Mouse (Mus musculus): ENCODE measurements around the gene Cgnl1. TPM values are rescaled to one million over a fixed set of nuclear protein-coding genes. Genes with fewer than 3 reads are reported as not detected.

The Cgnl1 gene
- polyA plus RNA-seq, 1 experiment from 2014 or later = 8.1 TPM

GRCm38 (mm10) chr9:71738081-71738930 is 33.1 kb downstream of the Cgnl1 start:
- Histone ChIP-seq H3K27ac (replicated peaks) (no peak overlapping the region), H3K4me2 (no peak overlapping the region)

GRCm38 (mm10) chr9:71737257-71738023 is 34.0 kb downstream of the Cgnl1 start:
- no peak for ATAC-seq (ENCODE audit: low read depth)
- H3K36me3 ChIP-seq = no peaks in the 10 kb centered on the region
- H3K9ac ChIP-seq = no peak overlapping the region
- H3K27ac ChIP-seq (replicated peaks) = no peak overlapping the region
- no peaks in the 10 kb centered on the region for H3K9me3 ChIP-seq
- WGBS = 57% methylated on average over 3 of the region's 3 CpGs
- H3K27me3 ChIP-seq = no peaks in the 10 kb centered on the region
- no peak overlapping the region for H3K4me3 ChIP-seq
- H3K4me1 ChIP-seq (replicated peaks) = no peaks in the 10 kb centered on the region
- no peak overlapping the region for H3K4me2 ChIP-seq

More at GRCm38 (mm10) chr9:71738081-71738930, 33.1 kb downstream of the Cgnl1 start:
- no peaks in the 10 kb centered on the region for H3K9me3 ChIP-seq
- WGBS = 79% methylated on average over 12 of the region's 12 CpGs
- no peaks in the 10 kb centered on the region for H3K27me3 ChIP-seq
- H3K36me3 ChIP-seq = no peaks in the 10 kb centered on the region
- H3K4me1 ChIP-seq (replicated peaks) = no peaks in the 10 kb centered on the region
- no peak for ATAC-seq (ENCODE audit: low read depth)
- no peak overlapping the region for H3K9ac ChIP-seq
- H3K4me3 ChIP-seq = no peak overlapping the region

- WGBS = 91% methylated on average over 7 of the region's 7 CpGs
- no peaks in the 10 kb centered on the region for H3K9me3 ChIP-seq
- H3K9ac ChIP-seq = no peak overlapping the region
- no peak overlapping the region for H3K4me2 ChIP-seq
- H3K27me3 ChIP-seq = no peaks in the 10 kb centered on the region
- no peak overlapping the region for H3K27ac ChIP-seq (replicated peaks)
- H3K4me3 ChIP-seq = no peak overlapping the region
- H3K36me3 ChIP-seq = no peaks in the 10 kb centered on the region
- ATAC-seq (ENCODE audit: low read depth) = no peak
- no peaks in the 10 kb centered on the region for H3K4me1 ChIP-seq (replicated peaks)
Measured at GRCm38 (mm10) chr9:71735886-71736285, 35.5 kb downstream of the Cgnl1 start.

GRCm38 (mm10) chr9:71733559-71733958 is 37.8 kb downstream of the Cgnl1 start:
- H3K4me2 ChIP-seq = no peak overlapping the region
- H3K4me3 ChIP-seq = no peak overlapping the region
- H3K27me3 ChIP-seq = no peaks in the 10 kb centered on the region
- H3K9me3 ChIP-seq = no peaks in the 10 kb centered on the region
- ATAC-seq (ENCODE audit: low read depth) = no peak
- H3K27ac ChIP-seq (replicated peaks) = no peak overlapping the region
- WGBS = 78% methylated on average over 2 of the region's 2 CpGs
- no peak overlapping the region for H3K9ac ChIP-seq
- H3K36me3 ChIP-seq = no peaks in the 10 kb centered on the region
- H3K4me1 ChIP-seq (replicated peaks) = peaks cover 7% of the 10 kb centered on the region; the same call in 1 of the 2 replicates

GRCm38 (mm10) chr9:71728822-71729311 is 42.5 kb downstream of the Cgnl1 start:
- peak; percentile 27; the same call in 1 of the 2 replicates for ATAC-seq (ENCODE audit: low read depth)
- no peaks in the 10 kb centered on the region for H3K36me3 ChIP-seq
- 55% methylated on average over 5 of the region's 5 CpGs for WGBS
- no peak overlapping the region for H3K9ac ChIP-seq
- no peak overlapping the region for H3K4me3 ChIP-seq
- 0 out of 2 replicates have a peak overlapping the region, but pooled peaks have one; percentile 13 for H3K27ac ChIP-seq (replicated peaks)
- H3K9me3 ChIP-seq = no peaks in the 10 kb centered on the region
- no peak overlapping the region for H3K4me2 ChIP-seq
- no peaks in the 10 kb centered on the region for H3K27me3 ChIP-seq
- H3K4me1 ChIP-seq (replicated peaks) = peaks cover 7% of the 10 kb centered on the region; the same call in 1 of the 2 replicates

- H3K4me3 ChIP-seq = no peak overlapping the region
- ATAC-seq (ENCODE audit: low read depth) = no peak
Measured at GRCm38 (mm10) chr9:71727233-71727632, 44.2 kb downstream of the Cgnl1 start.

GRCm38 (mm10) chr9:71726121-71726520 is 45.3 kb downstream of the Cgnl1 start:
- 82% methylated on average over 3 of the region's 3 CpGs for WGBS
- H3K27ac ChIP-seq (replicated peaks) = no peak overlapping the region
- ATAC-seq (ENCODE audit: low read depth) = no peak
- H3K9ac ChIP-seq = no peak overlapping the region
- H3K36me3 ChIP-seq = no peaks in the 10 kb centered on the region
- no peaks in the 10 kb centered on the region for H3K27me3 ChIP-seq
- H3K4me2 ChIP-seq = no peak overlapping the region
- H3K4me1 ChIP-seq (replicated peaks) = peaks cover 7% of the 10 kb centered on the region; the same call in 1 of the 2 replicates
- no peaks in the 10 kb centered on the region for H3K9me3 ChIP-seq
- no peak overlapping the region for H3K4me3 ChIP-seq

More at GRCm38 (mm10) chr9:71727233-71727632, 44.2 kb downstream of the Cgnl1 start:
- 93% methylated on average over 4 of the region's 4 CpGs for WGBS
- Histone ChIP-seq H3K27ac (replicated peaks) (no peak overlapping the region), H3K4me1 (replicated peaks) (peaks cover 7% of the 10 kb centered on the region; the same call in 1 of the 2 replicates), H3K36me3 (no peaks in the 10 kb centered on the region), H3K27me3 (no peaks in the 10 kb centered on the region), H3K4me2 (no peak overlapping the region), H3K9ac (no peak overlapping the region), H3K9me3 (no peaks in the 10 kb centered on the region)

GRCm38 (mm10) chr9:71722366-71722765 is 49.0 kb downstream of the Cgnl1 start:
- no peaks in the 10 kb centered on the region for H3K4me1 ChIP-seq (replicated peaks)
- no peak for ATAC-seq (ENCODE audit: low read depth)
- 84% methylated on average over 3 of the region's 3 CpGs for WGBS

GRCm38 (mm10) chr9:71716995-71717394 is 54.4 kb downstream of the Cgnl1 start:
- no peaks in the 10 kb centered on the region for H3K27me3 ChIP-seq
- no peak for ATAC-seq (ENCODE audit: low read depth)
- H3K36me3 ChIP-seq = no peaks in the 10 kb centered on the region
- no peaks in the 10 kb centered on the region for H3K4me1 ChIP-seq (replicated peaks)
- no peak overlapping the region for H3K27ac ChIP-seq (replicated peaks)
- no peaks in the 10 kb centered on the region for H3K9me3 ChIP-seq
- H3K4me2 ChIP-seq = no peak overlapping the region
- 79% methylated on average over 5 of the region's 5 CpGs for WGBS
- no peak overlapping the region for H3K9ac ChIP-seq
- H3K4me3 ChIP-seq = no peak overlapping the region

More at GRCm38 (mm10) chr9:71722366-71722765, 49.0 kb downstream of the Cgnl1 start:
- no peak overlapping the region for H3K4me2 ChIP-seq
- H3K36me3 ChIP-seq = no peaks in the 10 kb centered on the region
- no peaks in the 10 kb centered on the region for H3K27me3 ChIP-seq
- no peak overlapping the region for H3K4me3 ChIP-seq
- no peaks in the 10 kb centered on the region for H3K9me3 ChIP-seq
- H3K27ac ChIP-seq (replicated peaks) = no peak overlapping the region
- no peak overlapping the region for H3K9ac ChIP-seq

- Histone ChIP-seq H3K4me1 (replicated peaks) (no peaks in the 10 kb centered on the region), H3K9me3 (no peaks in the 10 kb centered on the region), H3K4me3 (no peak overlapping the region), H3K36me3 (no peaks in the 10 kb centered on the region), H3K27me3 (no peaks in the 10 kb centered on the region), H3K4me2 (no peak overlapping the region), H3K27ac (replicated peaks) (no peak overlapping the region), H3K9ac (no peak overlapping the region)
- ATAC-seq (ENCODE audit: low read depth) = no peak
- WGBS = 87% methylated on average over 10 of the region's 10 CpGs
Measured at GRCm38 (mm10) chr9:71710776-71711175, 60.6 kb downstream of the Cgnl1 start.

- Histone ChIP-seq H3K4me3 (no peak overlapping the region), H3K4me1 (replicated peaks) (no peaks in the 10 kb centered on the region), H3K4me2 (no peak overlapping the region), H3K9me3 (no peaks in the 10 kb centered on the region), H3K36me3 (no peaks in the 10 kb centered on the region), H3K27ac (replicated peaks) (no peak overlapping the region), H3K27me3 (no peaks in the 10 kb centered on the region), H3K9ac (no peak overlapping the region)
- 92% methylated on average over 11 of the region's 11 CpGs for WGBS
- no peak for ATAC-seq (ENCODE audit: low read depth)
Measured at GRCm38 (mm10) chr9:71709199-71709598, 62.2 kb downstream of the Cgnl1 start.

GRCm38 (mm10) chr9:71707989-71708388 is 63.4 kb downstream of the Cgnl1 start:
- no peaks in the 10 kb centered on the region for H3K36me3 ChIP-seq
- no peak for ATAC-seq (ENCODE audit: low read depth)
- 88% methylated on average over 7 of the region's 7 CpGs for WGBS
- H3K27ac ChIP-seq (replicated peaks) = no peak overlapping the region
- no peaks in the 10 kb centered on the region for H3K27me3 ChIP-seq
- no peak overlapping the region for H3K4me2 ChIP-seq
- no peak overlapping the region for H3K4me3 ChIP-seq
- no peaks in the 10 kb centered on the region for H3K9me3 ChIP-seq
- H3K4me1 ChIP-seq (replicated peaks) = no peaks in the 10 kb centered on the region
- H3K9ac ChIP-seq = no peak overlapping the region
